Mouse (Mus musculus) limb, embryonic 13.5 days (tissue): ENCODE data around the gene Dab1. TPM values are rescaled to one million over a fixed set of nuclear protein-coding genes. Genes with fewer than 3 reads are reported as not detected.

ENCODE experiments used
- ATAC-seq: fragments of 200-750 bp; cut with Nextera tagmentation; 2 replicates; pipeline ENCODE4 v1.8.0; 2017; ENCODE audit warnings: low read depth, moderate number of reproducible peaks, moderate TSS enrichment; ENCODE audit not compliant: low FRiP score
- H3K27ac ChIP-seq: fragments of 300-500 bp; sonication (generic); 2 replicates; pipeline ENCODE4 v1.5.1; 2015; ENCODE audit warnings: inconsistent platforms, mild to moderate bottlenecking, moderate library complexity
- H3K27me3 ChIP-seq: fragments of 300-500 bp; sonication (generic); 2 replicates; pipeline ENCODE4 v1.6.1; 2015; ENCODE audit warnings: mild to moderate bottlenecking, inconsistent platforms
- H3K36me3 ChIP-seq: fragments of 300-500 bp; sonication (generic); 2 replicates; pipeline ENCODE4 v1.6.1; 2015; ENCODE audit warnings: inconsistent platforms, mild to moderate bottlenecking, moderate library complexity
- H3K4me1 ChIP-seq: fragments of 300-500 bp; sonication (generic); 2 replicates; pipeline ENCODE4 v1.6.1; 2015; ENCODE audit warnings: inconsistent platforms
- H3K4me2 ChIP-seq: fragments of 300-500 bp; sonication (generic); replicated peaks from 2 replicates; pipeline ENCODE4 v1.6.1; 2015; ENCODE audit warnings: inconsistent platforms, mild to moderate bottlenecking, moderate library complexity
- H3K4me3 ChIP-seq: fragments of 300-500 bp; sonication (generic); 2 replicates; pipeline ENCODE4 v1.5.1; 2015; ENCODE audit warnings: moderate library complexity, mild to moderate bottlenecking, inconsistent platforms
- H3K9ac ChIP-seq: fragments of 300-500 bp; sonication (generic); 2 replicates; pipeline ENCODE4 v1.6.1; 2015; ENCODE audit warnings: mild to moderate bottlenecking, inconsistent platforms
- H3K9me3 ChIP-seq: fragments of 300-500 bp; sonication (generic); 2 replicates; pipeline ENCODE4 v1.6.1; 2016; ENCODE audit warnings: inconsistent platforms
- WGBS: fragments of 180-500 bp; shearing (Covaris S2); methylation state at CpG from one replicate; pipeline ENCODE4 v1.1.7; 2015; 5-methylcytosine and 5-hydroxymethylcytosine counted together
- polyA plus RNA-seq: library from polyadenylated mRNA; unstranded; fragments of >200 nt; fragmentation: Nextera tagmentation; extraction: Ambion mirVana; gene quantifications from 2 replicates; pipeline ENCODE4 v1.2.1, GENCODE M21; 2015

Gene Dab1
- polyA plus RNA-seq, 1 experiment from 2014 or later = 24.7 TPM

- Histone ChIP-seq H3K4me2 (no peak overlapping the region), H3K36me3 (no peaks in the 10 kb centered on the region), H3K9me3 (no peaks in the 10 kb centered on the region), H3K27me3 (no peaks in the 10 kb centered on the region), H3K9ac (no peak overlapping the region), H3K27ac (no peak overlapping the region), H3K4me3 (no peak overlapping the region), H3K4me1 (no peaks in the 10 kb centered on the region; the same call in 1 of the 2 replicates)
- 85% methylated on average over 7 of the region's 7 CpGs for WGBS
- no peak for ATAC-seq
These were observed 857.7 kb downstream of the Dab1 start for GRCm38 (mm10) chr4:104476841-104477240.

- H3K4me2 ChIP-seq = no peak overlapping the region
- no peaks in the 10 kb centered on the region for H3K9me3 ChIP-seq
- ATAC-seq = no peak
- H3K36me3 ChIP-seq = no peaks in the 10 kb centered on the region
- WGBS = 96% methylated on average over 1 of the region's 1 CpGs
- no peaks in the 10 kb centered on the region; the same call in 1 of the 2 replicates for H3K4me1 ChIP-seq
- H3K27ac ChIP-seq = no peak overlapping the region
- H3K4me3 ChIP-seq = no peak overlapping the region
- H3K9ac ChIP-seq = no peak overlapping the region
- no peaks in the 10 kb centered on the region for H3K27me3 ChIP-seq
These were observed 864.8 kb downstream of the Dab1 start for GRCm38 (mm10) chr4:104483948-104484347.

GRCm38 (mm10) chr4:104497221-104497620 lies 878.1 kb downstream of the Dab1 start:
- Histone ChIP-seq H3K27ac (no peak overlapping the region), H3K4me3 (no peak overlapping the region), H3K27me3 (0 out of 2 replicates have a peak, but pooled peaks cover 3% of the 10 kb centered on the region), H3K4me1 (peaks cover 13% of the 10 kb centered on the region; the same call in 1 of the 2 replicates), H3K4me2 (no peak overlapping the region), H3K9ac (no peak overlapping the region), H3K9me3 (no peaks in the 10 kb centered on the region), H3K36me3 (no peaks in the 10 kb centered on the region)
- ATAC-seq = no peak
- 96% methylated on average over 1 of the region's 1 CpGs for WGBS

- Histone ChIP-seq H3K4me1 (peaks cover 16% of the 10 kb centered on the region; the same call in 1 of the 2 replicates), H3K4me2 (no peak overlapping the region), H3K9ac (no peak overlapping the region), H3K36me3 (no peaks in the 10 kb centered on the region), H3K27me3 (no peaks in the 10 kb centered on the region), H3K4me3 (no peak overlapping the region), H3K9me3 (no peaks in the 10 kb centered on the region), H3K27ac (no peak overlapping the region)
- 91% methylated on average over 2 of the region's 2 CpGs for WGBS
- ATAC-seq = no peak
These were observed 881.0 kb downstream of the Dab1 start for GRCm38 (mm10) chr4:104500112-104500511.

- no peaks in the 10 kb centered on the region for H3K9me3 ChIP-seq
- H3K4me2 ChIP-seq = no peak overlapping the region
- no peaks in the 10 kb centered on the region for H3K36me3 ChIP-seq
- no peaks in the 10 kb centered on the region for H3K27me3 ChIP-seq
- WGBS = 55% methylated on average over 4 of the region's 4 CpGs
- H3K9ac ChIP-seq = no peak overlapping the region
- ATAC-seq = no peak
- H3K4me1 ChIP-seq = peaks cover 16% of the 10 kb centered on the region; the same call in 1 of the 2 replicates
- no peak overlapping the region for H3K4me3 ChIP-seq
- H3K27ac ChIP-seq = no peak overlapping the region
These were observed 881.5 kb downstream of the Dab1 start for GRCm38 (mm10) chr4:104500646-104501045.

GRCm38 (mm10) chr4:104501245-104501644 lies 882.1 kb downstream of the Dab1 start:
- Histone ChIP-seq H3K27ac (no peak overlapping the region), H3K27me3 (no peaks in the 10 kb centered on the region)
- 66% methylated on average over 4 of the region's 4 CpGs for WGBS

GRCm38 (mm10) chr4:104504916-104505315 lies 885.8 kb downstream of the Dab1 start:
- Histone ChIP-seq H3K27me3 (no peaks in the 10 kb centered on the region), H3K36me3 (no peaks in the 10 kb centered on the region), H3K27ac (no peak overlapping the region), H3K4me1 (0 out of 2 replicates have a peak, but pooled peaks cover 7% of the 10 kb centered on the region), H3K4me3 (no peak overlapping the region), H3K9me3 (no peaks in the 10 kb centered on the region), H3K4me2 (no peak overlapping the region), H3K9ac (no peak overlapping the region)
- ATAC-seq = no peak

More at GRCm38 (mm10) chr4:104501245-104501644, 882.1 kb downstream of the Dab1 start:
- ATAC-seq = no peak
- no peak overlapping the region for H3K4me2 ChIP-seq
- no peaks in the 10 kb centered on the region for H3K36me3 ChIP-seq
- H3K4me1 ChIP-seq = peaks cover 16% of the 10 kb centered on the region; the same call in 1 of the 2 replicates
- H3K4me3 ChIP-seq = no peak overlapping the region
- no peaks in the 10 kb centered on the region for H3K9me3 ChIP-seq
- H3K9ac ChIP-seq = no peak overlapping the region

GRCm38 (mm10) chr4:104509230-104509985 lies 890.2 kb downstream of the Dab1 start:
- no peak for ATAC-seq
- Histone ChIP-seq H3K36me3 (no peaks in the 10 kb centered on the region), H3K9me3 (no peaks in the 10 kb centered on the region), H3K27me3 (no peaks in the 10 kb centered on the region), H3K9ac (no peak overlapping the region), H3K27ac (no peak overlapping the region), H3K4me3 (no peak overlapping the region), H3K4me1 (no peaks in the 10 kb centered on the region), H3K4me2 (no peak overlapping the region)
- 70% methylated on average over 5 of the region's 5 CpGs for WGBS

- no peak overlapping the region for H3K4me3 ChIP-seq
- no peak overlapping the region for H3K9ac ChIP-seq
- no peak overlapping the region for H3K27ac ChIP-seq
- ATAC-seq = no peak
- H3K4me2 ChIP-seq = no peak overlapping the region
- H3K36me3 ChIP-seq = no peaks in the 10 kb centered on the region
- 0 out of 2 replicates have a peak, but pooled peaks cover 10% of the 10 kb centered on the region for H3K4me1 ChIP-seq
- 88% methylated on average over 6 of the region's 6 CpGs for WGBS
- H3K27me3 ChIP-seq = no peaks in the 10 kb centered on the region
- H3K9me3 ChIP-seq = no peaks in the 10 kb centered on the region
These were observed 892.7 kb downstream of the Dab1 start for GRCm38 (mm10) chr4:104511855-104512254.

GRCm38 (mm10) chr4:104512513-104512912 lies 893.4 kb downstream of the Dab1 start:
- 89% methylated on average over 8 of the region's 8 CpGs for WGBS
- no peak overlapping the region for H3K27ac ChIP-seq
- no peak overlapping the region for H3K4me3 ChIP-seq
- ATAC-seq = no peak
- 0 out of 2 replicates have a peak, but pooled peaks cover 10% of the 10 kb centered on the region for H3K4me1 ChIP-seq
- no peak overlapping the region for H3K9ac ChIP-seq
- no peak overlapping the region for H3K4me2 ChIP-seq
- H3K36me3 ChIP-seq = no peaks in the 10 kb centered on the region
- H3K27me3 ChIP-seq = no peaks in the 10 kb centered on the region
- H3K9me3 ChIP-seq = no peaks in the 10 kb centered on the region

- H3K4me3 ChIP-seq = no peak overlapping the region
- no peak overlapping the region for H3K9ac ChIP-seq
- H3K27ac ChIP-seq = no peak overlapping the region
- no peaks in the 10 kb centered on the region for H3K27me3 ChIP-seq
- H3K4me2 ChIP-seq = no peak overlapping the region
- no peaks in the 10 kb centered on the region for H3K9me3 ChIP-seq
- ATAC-seq = no peak
- 0 out of 2 replicates have a peak, but pooled peaks cover 10% of the 10 kb centered on the region for H3K4me1 ChIP-seq
- 78% methylated on average over 7 of the region's 7 CpGs for WGBS
- H3K36me3 ChIP-seq = no peaks in the 10 kb centered on the region
These were observed 894.5 kb downstream of the Dab1 start for GRCm38 (mm10) chr4:104513622-104514021.

- H3K4me3 ChIP-seq = no peak overlapping the region
These were observed 895.4 kb downstream of the Dab1 start for GRCm38 (mm10) chr4:104514568-104515000.

More at GRCm38 (mm10) chr4:104514568-104515000, 895.4 kb downstream of the Dab1 start:
- H3K36me3 ChIP-seq = no peaks in the 10 kb centered on the region
- H3K4me2 ChIP-seq = peak overlapping the region; percentile 49
- H3K27me3 ChIP-seq = no peaks in the 10 kb centered on the region
- ATAC-seq = peak; percentile 40; the same call in 1 of the 2 replicates
- H3K4me1 ChIP-seq = 0 out of 2 replicates have a peak, but pooled peaks cover 10% of the 10 kb centered on the region
- H3K9ac ChIP-seq = no peak overlapping the region
- 2% methylated on average over 10 of the region's 10 CpGs for WGBS
- no peak overlapping the region for H3K27ac ChIP-seq
- no peaks in the 10 kb centered on the region for H3K9me3 ChIP-seq
